Mouse (Mus musculus): ENCODE measurements around the gene Diras2. TPM values are rescaled to one million over a fixed set of nuclear protein-coding genes. Genes with fewer than 3 reads are reported as not detected.

Gene Diras2
- total and polyA plus RNA-seq, 2 experiments from 2014 or later = 7.0 to 68.2 TPM

GRCm38 (mm10) chr13:52569194-52569769, 38.2 kb upstream of the Diras2 start:
- Histone ChIP-seq H3K4me3 (ENCODE audit: low read depth, low read length) (no peak overlapping the region), H3K4me1 (ENCODE audit: insufficient read depth, low read length) (no peaks in the 10 kb centered on the region), H3K9ac (replicated peaks; ENCODE audit: low read length, poor library complexity, severe bottlenecking) (no peak overlapping the region), H3K27me3 (ENCODE audit: insufficient read depth, low read length) (no peaks in the 10 kb centered on the region), H3K4me2 (ENCODE audit: low read depth, low read length, poor library complexity, severe bottlenecking) (no peak overlapping the region), H3K27ac (ENCODE audit: low read depth, low read length) (no peak overlapping the region), H3K9me3 (ENCODE audit: low read length) (no peaks in the 10 kb centered on the region), H3K36me3 (ENCODE audit: insufficient read depth, low read length) (no peaks in the 10 kb centered on the region)
- peak; percentile 68 for DNase-seq (ENCODE audit: low spot score)
- no peak for TF ChIP-seq CTCF (IDR thresholded peaks at IDR 0.05)
- no peak for ATAC-seq (ENCODE audit: low FRiP score)
- 62% methylated on average over 8 of the region's 8 CpGs for WGBS

GRCm38 (mm10) chr13:52566777-52567176, 35.7 kb upstream of the Diras2 start:
- WGBS = 85% methylated on average over 7 of the region's 7 CpGs
- no peak overlapping the region for H3K27ac ChIP-seq (ENCODE audit: low read depth, low read length)
- ATAC-seq (ENCODE audit: low FRiP score) = no peak

GRCm38 (mm10) chr13:52566188-52566760, 35.2 kb upstream of the Diras2 start:
- no peaks in the 10 kb centered on the region for H3K4me1 ChIP-seq (ENCODE audit: insufficient read depth, low read length)
- no peak for ATAC-seq (ENCODE audit: low FRiP score)
- H3K9ac ChIP-seq (replicated peaks; ENCODE audit: low read length, poor library complexity, severe bottlenecking) = no peak overlapping the region
- H3K27ac ChIP-seq (ENCODE audit: low read depth, low read length) = no peak overlapping the region
- H3K36me3 ChIP-seq (ENCODE audit: insufficient read depth, low read length) = no peaks in the 10 kb centered on the region
- no peak for DNase-seq (ENCODE audit: low spot score)
- H3K4me2 ChIP-seq (ENCODE audit: low read depth, low read length, poor library complexity, severe bottlenecking) = no peak overlapping the region
- WGBS = 84% methylated on average over 9 of the region's 9 CpGs
- no peaks in the 10 kb centered on the region for H3K27me3 ChIP-seq (ENCODE audit: insufficient read depth, low read length)
- TF ChIP-seq CTCF (IDR thresholded peaks at IDR 0.05) = no peak
- no peaks in the 10 kb centered on the region for H3K9me3 ChIP-seq (ENCODE audit: low read length)
- no peak overlapping the region for H3K4me3 ChIP-seq (ENCODE audit: low read depth, low read length)

More at GRCm38 (mm10) chr13:52566777-52567176, 35.7 kb upstream of the Diras2 start:
- Histone ChIP-seq H3K36me3 (ENCODE audit: insufficient read depth, low read length) (no peaks in the 10 kb centered on the region), H3K9me3 (ENCODE audit: low read length) (no peaks in the 10 kb centered on the region), H3K27me3 (ENCODE audit: insufficient read depth, low read length) (no peaks in the 10 kb centered on the region), H3K4me2 (ENCODE audit: low read depth, low read length, poor library complexity, severe bottlenecking) (no peak overlapping the region), H3K4me1 (ENCODE audit: insufficient read depth, low read length) (no peaks in the 10 kb centered on the region), H3K9ac (replicated peaks; ENCODE audit: low read length, poor library complexity, severe bottlenecking) (no peak overlapping the region), H3K4me3 (ENCODE audit: low read depth, low read length) (no peak overlapping the region)
- TF ChIP-seq CTCF (IDR thresholded peaks at IDR 0.05) = no peak
- DNase-seq (ENCODE audit: low spot score) = no peak

GRCm38 (mm10) chr13:52565103-52565739, 34.1 kb upstream of the Diras2 start:
- no peaks in the 10 kb centered on the region for H3K9me3 ChIP-seq (ENCODE audit: low read length)
- WGBS = 69% methylated on average over 18 of the region's 18 CpGs
- H3K4me1 ChIP-seq (ENCODE audit: insufficient read depth, low read length) = no peaks in the 10 kb centered on the region
- no peak overlapping the region for H3K4me2 ChIP-seq (ENCODE audit: low read depth, low read length, poor library complexity, severe bottlenecking)
- H3K27ac ChIP-seq (ENCODE audit: low read depth, low read length) = no peak overlapping the region
- peak; percentile 83 for TF ChIP-seq CTCF (IDR thresholded peaks at IDR 0.05)
- DNase-seq (ENCODE audit: low spot score) (peak; percentile 69), ATAC-seq (ENCODE audit: low FRiP score) (0 out of 2 replicates have a peak, but pooled peaks have one; percentile 5)
- H3K4me3 ChIP-seq (ENCODE audit: low read depth, low read length) = no peak overlapping the region
- no peak overlapping the region for H3K9ac ChIP-seq (replicated peaks; ENCODE audit: low read length, poor library complexity, severe bottlenecking)
- H3K27me3 ChIP-seq (ENCODE audit: insufficient read depth, low read length) = no peaks in the 10 kb centered on the region
- H3K36me3 ChIP-seq (ENCODE audit: insufficient read depth, low read length) = no peaks in the 10 kb centered on the region

- Histone ChIP-seq H3K4me3 (ENCODE audit: low read depth, low read length) (no peak overlapping the region), H3K27ac (ENCODE audit: low read depth, low read length) (no peak overlapping the region), H3K9me3 (ENCODE audit: low read length) (no peaks in the 10 kb centered on the region), H3K9ac (replicated peaks; ENCODE audit: low read length, poor library complexity, severe bottlenecking) (no peak overlapping the region), H3K27me3 (ENCODE audit: insufficient read depth, low read length) (no peaks in the 10 kb centered on the region), H3K4me1 (ENCODE audit: insufficient read depth, low read length) (no peaks in the 10 kb centered on the region), H3K36me3 (ENCODE audit: insufficient read depth, low read length) (no peaks in the 10 kb centered on the region), H3K4me2 (ENCODE audit: low read depth, low read length, poor library complexity, severe bottlenecking) (no peak overlapping the region)
- no peak for TF ChIP-seq CTCF (IDR thresholded peaks at IDR 0.05)
- ATAC-seq (ENCODE audit: low FRiP score) = no peak
- WGBS = 7% methylated on average over 4 of the region's 4 CpGs
- DNase-seq (ENCODE audit: low spot score) = peak; percentile 58
Measured at GRCm38 (mm10) chr13:52562166-52562571, 31.1 kb upstream of the Diras2 start.

All from midbrain, postnatal 0 days (tissue).